Mouse (Mus musculus): ENCODE data around the gene Slco2a1. TPM values are rescaled to one million over a fixed set of nuclear protein-coding genes. Genes with fewer than 3 reads are reported as not detected.
A peak's percentile ranks its signal among the peaks of the same experiment; 100 is the strongest.

Gene Slco2a1
- polyA plus RNA-seq, 1 experiment from 2014 or later, result 12.1 TPM

- Histone ChIP-seq H3K9me3 (no peaks in the 10 kb centered on the region), H3K4me2 (no peak overlapping the region), H3K27me3 (replicated peaks) (peaks cover 50% of the 10 kb centered on the region), H3K36me3 (no peaks in the 10 kb centered on the region), H3K4me1 (peaks cover 19% of the 10 kb centered on the region), H3K4me3 (replicated peaks) (no peak overlapping the region), H3K9ac (no peak overlapping the region), H3K27ac (no peak overlapping the region)
- no peak for ATAC-seq (ENCODE audit: insufficient read depth, low FRiP score, low read depth)
- 61% methylated on average over 8 of the region's 8 CpGs for WGBS
Observed at GRCm38 (mm10) chr9:103114326-103114725, 125.8 kb downstream of the Slco2a1 start.

GRCm38 (mm10) chr9:103114901-103115300 lies 126.4 kb downstream of the Slco2a1 start:
- H3K36me3 ChIP-seq, result no peaks in the 10 kb centered on the region
- no peak overlapping the region for H3K9ac ChIP-seq
- H3K27ac ChIP-seq, result no peak overlapping the region
- no peak for ATAC-seq (ENCODE audit: insufficient read depth, low FRiP score, low read depth)
- no peak overlapping the region for H3K4me2 ChIP-seq
- H3K4me3 ChIP-seq (replicated peaks), result no peak overlapping the region
- 86% methylated on average over 13 of the region's 13 CpGs for WGBS
- H3K4me1 ChIP-seq, result peaks cover 19% of the 10 kb centered on the region
- no peaks in the 10 kb centered on the region for H3K9me3 ChIP-seq
- peaks cover 48% of the 10 kb centered on the region for H3K27me3 ChIP-seq (replicated peaks)

- no peak overlapping the region for H3K4me3 ChIP-seq (replicated peaks)
- no peak overlapping the region for H3K4me2 ChIP-seq
- H3K27ac ChIP-seq, result no peak overlapping the region
- ATAC-seq (ENCODE audit: insufficient read depth, low FRiP score, low read depth), result no peak
- WGBS, result 75% methylated on average over 4 of the region's 4 CpGs
- H3K9ac ChIP-seq, result no peak overlapping the region
- H3K27me3 ChIP-seq (replicated peaks), result peaks cover 31% of the 10 kb centered on the region
- H3K4me1 ChIP-seq, result peaks cover 10% of the 10 kb centered on the region
- H3K9me3 ChIP-seq, result no peaks in the 10 kb centered on the region
- H3K36me3 ChIP-seq, result no peaks in the 10 kb centered on the region
Observed at GRCm38 (mm10) chr9:103116941-103117340, 128.4 kb downstream of the Slco2a1 start.

- H3K27me3 ChIP-seq (replicated peaks), result peaks cover 25% of the 10 kb centered on the region
- no peak overlapping the region for H3K9ac ChIP-seq
- H3K4me3 ChIP-seq (replicated peaks), result no peak overlapping the region
- ATAC-seq (ENCODE audit: insufficient read depth, low FRiP score, low read depth), result no peak
- peaks cover 5% of the 10 kb centered on the region; the same call in 1 of the 2 replicates for H3K4me1 ChIP-seq
- 65% methylated on average over 5 of the region's 5 CpGs for WGBS
- H3K27ac ChIP-seq, result no peak overlapping the region
- H3K9me3 ChIP-seq, result no peaks in the 10 kb centered on the region
- no peak overlapping the region for H3K4me2 ChIP-seq
- no peaks in the 10 kb centered on the region for H3K36me3 ChIP-seq
Observed at GRCm38 (mm10) chr9:103117495-103117894, 129.0 kb downstream of the Slco2a1 start.

GRCm38 (mm10) chr9:103117951-103118350 lies 129.4 kb downstream of the Slco2a1 start:
- no peak overlapping the region for H3K4me3 ChIP-seq (replicated peaks)
- H3K4me1 ChIP-seq, result 0 out of 2 replicates have a peak, but pooled peaks cover 1% of the 10 kb centered on the region
- WGBS, result 85% methylated on average over 8 of the region's 8 CpGs
- peaks cover 21% of the 10 kb centered on the region for H3K27me3 ChIP-seq (replicated peaks)
- no peak overlapping the region for H3K9ac ChIP-seq
- no peaks in the 10 kb centered on the region for H3K9me3 ChIP-seq
- H3K27ac ChIP-seq, result no peak overlapping the region
- no peaks in the 10 kb centered on the region for H3K36me3 ChIP-seq
- ATAC-seq (ENCODE audit: insufficient read depth, low FRiP score, low read depth), result no peak
- H3K4me2 ChIP-seq, result no peak overlapping the region

- ATAC-seq (ENCODE audit: insufficient read depth, low FRiP score, low read depth), result no peak
- WGBS, result 83% methylated on average over 5 of the region's 5 CpGs
- Histone ChIP-seq H3K4me3 (replicated peaks) (no peak overlapping the region), H3K27me3 (replicated peaks) (peaks cover 13% of the 10 kb centered on the region), H3K9me3 (no peaks in the 10 kb centered on the region), H3K9ac (no peak overlapping the region), H3K4me2 (no peak overlapping the region), H3K36me3 (no peaks in the 10 kb centered on the region), H3K27ac (no peak overlapping the region), H3K4me1 (no peaks in the 10 kb centered on the region)
Observed at GRCm38 (mm10) chr9:103118651-103119275, 130.3 kb downstream of the Slco2a1 start.

GRCm38 (mm10) chr9:103119781-103120180 lies 131.3 kb downstream of the Slco2a1 start:
- no peaks in the 10 kb centered on the region for H3K4me1 ChIP-seq

GRCm38 (mm10) chr9:103120231-103120630 lies 131.7 kb downstream of the Slco2a1 start:
- no peak overlapping the region for H3K27ac ChIP-seq
- no peak overlapping the region for H3K9ac ChIP-seq
- H3K4me1 ChIP-seq, result no peaks in the 10 kb centered on the region
- no peak overlapping the region for H3K4me3 ChIP-seq (replicated peaks)
- WGBS, result 37% methylated on average over 2 of the region's 2 CpGs
- ATAC-seq (ENCODE audit: insufficient read depth, low FRiP score, low read depth), result no peak
- H3K36me3 ChIP-seq, result no peaks in the 10 kb centered on the region
- H3K4me2 ChIP-seq, result no peak overlapping the region
- no peaks in the 10 kb centered on the region for H3K27me3 ChIP-seq (replicated peaks)
- no peaks in the 10 kb centered on the region for H3K9me3 ChIP-seq

More at GRCm38 (mm10) chr9:103119781-103120180, 131.3 kb downstream of the Slco2a1 start:
- WGBS, result 81% methylated on average over 9 of the region's 9 CpGs
- H3K9me3 ChIP-seq, result no peaks in the 10 kb centered on the region
- H3K4me3 ChIP-seq (replicated peaks), result no peak overlapping the region
- H3K36me3 ChIP-seq, result no peaks in the 10 kb centered on the region
- H3K4me2 ChIP-seq, result no peak overlapping the region
- no peak overlapping the region for H3K27ac ChIP-seq
- H3K9ac ChIP-seq, result no peak overlapping the region
- H3K27me3 ChIP-seq (replicated peaks), result peaks cover 3% of the 10 kb centered on the region; the same call in 1 of the 2 replicates
- no peak for ATAC-seq (ENCODE audit: insufficient read depth, low FRiP score, low read depth)

- Histone ChIP-seq H3K4me1 (no peaks in the 10 kb centered on the region), H3K9ac (no peak overlapping the region), H3K9me3 (no peaks in the 10 kb centered on the region), H3K27me3 (replicated peaks) (no peaks in the 10 kb centered on the region), H3K4me3 (replicated peaks) (no peak overlapping the region), H3K36me3 (no peaks in the 10 kb centered on the region), H3K4me2 (no peak overlapping the region), H3K27ac (no peak overlapping the region)
- 0 out of 2 replicates have a peak, but pooled peaks have one; percentile 11 for ATAC-seq (ENCODE audit: insufficient read depth, low FRiP score, low read depth)
- WGBS, result 78% methylated on average over 7 of the region's 7 CpGs
Observed at GRCm38 (mm10) chr9:103121546-103121945, 133.0 kb downstream of the Slco2a1 start.

- H3K9ac ChIP-seq, result no peak overlapping the region
- no peaks in the 10 kb centered on the region for H3K4me1 ChIP-seq
- H3K4me2 ChIP-seq, result no peak overlapping the region
- no peaks in the 10 kb centered on the region for H3K36me3 ChIP-seq
- no peaks in the 10 kb centered on the region for H3K9me3 ChIP-seq
- no peak overlapping the region for H3K27ac ChIP-seq
- H3K27me3 ChIP-seq (replicated peaks), result no peaks in the 10 kb centered on the region
- ATAC-seq (ENCODE audit: insufficient read depth, low FRiP score, low read depth), result no peak
- 91% methylated on average over 4 of the region's 4 CpGs for WGBS
- H3K4me3 ChIP-seq (replicated peaks), result no peak overlapping the region
Observed at GRCm38 (mm10) chr9:103124746-103125145, 136.2 kb downstream of the Slco2a1 start.

GRCm38 (mm10) chr9:103133493-103134124 lies 145.1 kb downstream of the Slco2a1 start:
- no peaks in the 10 kb centered on the region for H3K27me3 ChIP-seq (replicated peaks)
- no peaks in the 10 kb centered on the region for H3K4me1 ChIP-seq
- no peaks in the 10 kb centered on the region for H3K36me3 ChIP-seq
- H3K4me3 ChIP-seq (replicated peaks), result no peak overlapping the region
- 50% methylated on average over 6 of the region's 6 CpGs for WGBS
- no peak overlapping the region for H3K27ac ChIP-seq
- H3K9me3 ChIP-seq, result no peaks in the 10 kb centered on the region
- H3K9ac ChIP-seq, result no peak overlapping the region
- ATAC-seq (ENCODE audit: insufficient read depth, low FRiP score, low read depth), result no peak
- H3K4me2 ChIP-seq, result no peak overlapping the region

- WGBS, result 43% methylated on average over 9 of the region's 9 CpGs
Observed at GRCm38 (mm10) chr9:103134450-103135030, 146.0 kb downstream of the Slco2a1 start.

More at GRCm38 (mm10) chr9:103134450-103135030, 146.0 kb downstream of the Slco2a1 start:
- Histone ChIP-seq H3K9me3 (no peaks in the 10 kb centered on the region), H3K4me1 (no peaks in the 10 kb centered on the region), H3K27ac (no peak overlapping the region), H3K36me3 (no peaks in the 10 kb centered on the region), H3K4me3 (replicated peaks) (no peak overlapping the region), H3K27me3 (replicated peaks) (no peaks in the 10 kb centered on the region), H3K4me2 (no peak overlapping the region), H3K9ac (no peak overlapping the region)
- ATAC-seq (ENCODE audit: insufficient read depth, low FRiP score, low read depth), result 0 out of 2 replicates have a peak, but pooled peaks have one; percentile 40

Measured in stomach, embryonic 15.5 days (tissue).